Mouse (Mus musculus) heart, adult 2 months (tissue): ENCODE measurements around the gene Erp27.

Experiments used
- CTCF ChIP-seq: fragments of 200-600 bp; IDR thresholded peaks from 2 replicates; pipeline ENCODE4 v1.8.1; 2022; ENCODE audit warnings: antibody characterized with exemption, mild to moderate bottlenecking, moderate library complexity
- EP300 ChIP-seq: fragments of 200-500 bp; IDR thresholded peaks from 2 replicates; pipeline ENCODE4 v1.6.1; 2011; ENCODE audit warnings: low read depth, low read length, control low read depth; ENCODE audit not compliant: insufficient read depth

DNA sequence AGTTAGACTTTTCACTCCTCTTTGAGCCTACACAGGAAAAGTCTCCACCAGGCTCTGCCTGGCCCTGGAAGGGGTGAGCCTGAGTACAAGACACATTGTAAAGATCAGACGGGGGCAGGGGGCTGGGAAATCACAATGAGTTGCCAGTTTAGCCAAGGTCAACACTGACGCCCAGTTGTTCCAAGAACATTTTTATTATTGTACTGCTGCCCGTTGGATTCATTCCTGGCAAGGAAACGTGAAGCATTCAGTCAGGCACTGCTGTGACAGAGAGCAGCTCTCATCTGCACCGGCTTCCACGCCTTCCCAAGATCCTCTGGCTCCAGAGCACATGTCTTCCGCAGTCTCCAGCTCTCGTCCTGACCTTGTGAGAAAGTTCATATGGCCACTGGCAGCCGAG is 34.1 kb downstream of the Erp27 start:
- TF ChIP-seq CTCF: no peak
- TF ChIP-seq EP300: peak; percentile 95
